Mouse (Mus musculus) adrenal gland, adult 18-20 months (tissue): ENCODE results near the gene Cyb5r2. TPM values are rescaled to one million over a fixed set of nuclear protein-coding genes. Genes with fewer than 3 reads are reported as not detected.
A peak's percentile ranks its signal among the peaks of the same experiment; 100 is the strongest.

ENCODE experiments used
- DNase-seq, 2 experiments: peaks; one replicate each; pipeline ENCODE4 v3.0.0; 2021 to 2022; ENCODE audit warnings: low spot score in 2 of 2
- long read RNA-seq, 2 experiments: library from polyadenylated mRNA; stranded (forward); transcript quantifications; one replicate each; pipeline ENCODE4 v2.0.0; 2021
- total RNA-seq, 2 experiments: library from RNA; stranded (reverse); gene quantifications; 1 replicate in 1 of 2; 2 replicates in 1 of 2; pipeline ENCODE4 v1.2.3; 2021

Cyb5r2 gene
- total RNA-seq, result not detected
- long read RNA-seq, experiment 1, result 0 reads
- long read RNA-seq, experiment 2, result 0 reads

DNA sequence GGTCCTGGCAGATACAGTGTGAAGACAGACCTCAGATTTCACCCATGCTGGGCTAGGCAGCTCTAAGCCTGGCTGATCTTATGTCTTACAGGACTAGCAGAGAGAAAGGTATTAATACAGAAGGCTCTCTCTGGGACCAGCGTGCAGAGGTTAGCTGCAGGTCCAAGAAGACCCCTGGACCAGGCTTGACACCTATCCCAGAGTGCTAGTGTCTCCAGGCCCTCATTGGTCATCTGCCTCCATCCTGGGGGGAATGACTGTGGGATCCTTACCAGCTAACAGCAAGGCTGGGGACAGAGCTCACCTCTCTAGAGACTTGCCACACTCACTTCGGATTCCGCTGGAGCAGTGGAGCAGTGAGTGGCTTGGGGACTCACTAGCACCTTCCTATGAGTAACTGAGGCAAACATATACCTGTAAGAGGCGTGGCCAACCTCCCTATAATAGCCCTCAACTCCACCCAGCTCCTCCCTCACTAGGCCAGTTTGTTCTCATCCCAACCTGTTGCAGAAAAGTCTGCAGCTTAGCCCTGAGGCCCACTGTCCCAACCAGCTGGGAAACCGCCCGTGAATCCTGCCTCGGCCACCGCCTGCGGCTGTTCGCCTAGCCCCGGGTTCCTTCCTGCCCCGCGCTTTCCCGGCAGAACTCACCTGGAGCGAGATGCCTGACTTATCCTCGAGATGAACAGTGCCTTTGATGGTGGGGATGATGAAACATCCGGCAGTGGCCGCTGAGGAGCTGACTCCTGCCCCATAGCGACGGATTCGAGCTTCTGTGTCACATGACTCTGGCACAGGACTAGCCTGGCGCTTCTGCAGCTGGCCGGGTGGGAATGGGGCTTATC, at the start of gene Cyb5r2:
TSS of gene Cyb5r2 (minus strand) at position 725 of the 844 bp plus-strand sequence.
- no peak for DNase-seq

DNA sequence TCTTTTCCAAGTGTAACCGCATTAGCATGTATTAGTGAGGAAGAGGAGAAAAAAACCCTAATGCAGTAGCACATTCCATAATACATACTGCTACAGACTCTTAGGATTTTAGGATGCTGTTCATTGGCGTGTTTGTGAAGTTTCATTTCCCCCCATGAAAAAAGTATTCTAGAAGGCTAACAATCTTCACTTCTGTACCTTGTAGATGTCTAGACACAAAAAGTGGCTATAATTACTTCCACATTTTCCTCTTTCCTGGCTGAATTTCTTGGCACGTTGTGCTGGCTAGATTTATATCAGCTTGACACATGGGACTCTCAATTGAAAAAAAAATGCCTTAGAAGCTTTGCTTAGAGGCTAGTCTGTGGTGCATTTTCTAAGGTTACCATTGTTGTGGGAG, 44.3 kb upstream of the Cyb5r2 start:
- no peak for DNase-seq

DNA sequence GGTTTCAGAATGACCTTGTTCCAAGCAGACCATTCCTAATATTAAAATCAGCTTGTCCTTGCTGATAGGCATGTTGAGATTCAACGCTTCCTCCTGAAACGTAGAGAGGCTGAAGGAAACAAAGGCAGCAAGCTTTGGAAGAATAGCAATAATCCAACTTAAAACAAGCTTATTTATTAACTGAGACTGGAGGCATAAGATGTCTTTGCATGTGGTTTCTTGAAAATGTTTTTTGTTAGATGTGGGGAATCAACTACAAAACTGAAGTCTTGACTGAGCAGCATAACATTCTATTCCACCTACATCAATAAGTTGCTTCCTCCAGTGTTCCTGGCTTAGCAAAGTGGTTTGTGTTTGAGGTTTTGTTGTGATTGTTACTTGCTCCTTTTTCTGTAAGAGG, 43.3 kb upstream of the Cyb5r2 start, which contains the start of gene Ovch2:
TSS of gene Ovch2 (minus strand) at position 101 of the 400 bp plus-strand sequence.
- no peak for DNase-seq

DNA sequence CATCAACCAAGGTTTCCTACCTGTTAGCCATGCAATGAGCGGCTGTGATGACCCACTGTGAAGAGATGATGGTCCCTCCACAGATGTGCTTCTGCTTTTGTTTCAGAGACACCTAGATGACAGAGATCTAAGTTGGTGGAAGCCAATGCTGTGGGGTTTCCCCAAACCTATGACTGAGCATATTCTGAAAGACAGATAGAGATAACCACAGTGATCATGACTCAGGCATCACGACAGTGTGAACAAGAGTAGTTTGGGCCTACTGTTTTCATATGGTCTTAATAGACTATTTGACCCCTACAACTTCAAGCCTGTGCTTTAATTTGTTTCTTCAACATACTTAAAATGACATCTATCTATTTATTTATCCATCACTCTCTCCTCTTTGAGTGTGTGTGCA, 38.7 kb upstream of the Cyb5r2 start:
- no peak for DNase-seq

DNA sequence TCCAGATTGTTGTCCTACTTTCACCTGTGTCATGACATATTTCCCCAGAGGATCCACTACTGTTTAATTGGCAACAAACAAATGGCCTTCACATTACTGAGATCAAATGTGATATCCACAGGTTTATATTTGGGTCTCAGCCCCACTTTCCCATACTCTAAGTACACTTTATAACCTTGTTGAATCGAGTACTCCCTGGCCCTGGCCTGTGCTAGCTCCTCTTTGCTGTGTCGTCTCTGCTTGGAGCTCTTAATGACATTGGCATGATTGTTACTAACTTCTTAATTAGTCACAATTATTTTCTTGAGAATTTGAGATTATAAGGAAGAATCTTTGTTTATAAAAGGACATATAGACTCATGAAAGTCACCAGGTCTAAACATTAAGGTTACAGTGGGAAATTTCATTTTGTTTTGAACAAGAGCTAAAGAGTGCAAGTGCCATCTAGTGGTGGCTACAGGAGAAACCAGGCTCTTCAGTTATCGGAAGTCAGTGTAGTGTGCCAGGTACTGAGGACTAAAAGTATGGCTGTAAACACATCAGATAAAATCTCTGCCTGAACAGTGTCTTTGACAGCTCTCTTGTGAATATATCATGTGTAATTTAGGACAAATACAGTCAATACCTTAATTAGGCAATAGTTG, 30.3 kb upstream of the Cyb5r2 start:
- no peak for DNase-seq

DNA sequence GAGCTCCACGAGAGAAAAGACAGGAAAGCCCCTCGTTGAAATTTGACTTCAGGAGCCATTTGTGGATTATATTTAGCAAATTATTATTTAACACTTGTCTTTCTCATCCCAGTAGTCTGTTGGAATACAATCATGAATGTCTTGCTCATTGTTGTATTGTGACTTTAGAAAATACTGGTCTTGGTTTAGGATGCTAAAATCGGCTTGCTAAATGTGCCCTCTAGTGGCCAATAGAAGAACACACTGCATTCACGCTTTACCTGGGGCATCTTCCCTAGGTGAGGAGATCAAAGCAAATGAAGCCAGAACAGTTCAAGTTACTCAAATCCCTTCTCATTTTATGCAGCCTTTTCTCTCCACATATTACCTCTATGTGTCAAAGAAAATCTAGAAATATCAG, 21.8 kb upstream of the Cyb5r2 start:
- no peak for DNase-seq

DNA sequence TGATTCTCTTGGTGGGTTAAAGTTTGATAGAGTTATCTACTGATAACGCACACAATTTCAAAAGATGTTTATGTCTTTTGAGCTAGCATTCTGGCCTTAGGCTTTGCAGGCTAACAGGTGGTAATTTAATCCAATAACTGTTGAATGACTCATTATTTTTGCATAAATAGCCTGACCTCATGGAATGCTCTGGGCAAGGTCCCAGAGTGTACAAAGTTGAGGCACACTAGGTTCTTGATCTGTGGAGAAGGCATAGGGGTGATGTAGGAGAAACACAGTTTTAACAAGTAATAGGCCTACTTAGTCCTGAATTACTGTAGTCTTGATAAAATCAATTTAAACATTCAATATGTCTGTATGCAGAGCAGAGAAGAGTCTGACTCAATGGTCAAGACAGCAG, 20.4 kb upstream of the Cyb5r2 start:
- DNase-seq, result no peak

DNA sequence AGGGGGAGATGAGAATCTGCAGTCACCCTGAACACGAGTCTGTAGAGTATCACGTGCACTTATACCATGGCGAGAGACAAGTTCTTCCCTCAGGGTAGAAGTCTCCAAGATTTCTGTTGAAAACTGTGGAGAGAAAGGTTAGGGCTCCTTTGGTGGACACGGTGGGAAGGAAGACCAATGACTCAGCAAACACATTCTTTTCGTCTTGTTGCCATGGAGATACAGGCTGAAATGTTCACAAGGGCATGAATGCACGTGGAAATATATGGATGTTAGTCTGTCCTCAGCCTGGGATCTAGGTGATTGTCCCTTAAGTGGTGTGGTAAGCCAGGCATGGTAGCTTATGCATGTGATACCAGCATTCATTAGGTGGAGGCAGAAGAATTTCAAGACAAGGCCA, 13.0 kb upstream of the Cyb5r2 start:
- no peak for DNase-seq

DNA sequence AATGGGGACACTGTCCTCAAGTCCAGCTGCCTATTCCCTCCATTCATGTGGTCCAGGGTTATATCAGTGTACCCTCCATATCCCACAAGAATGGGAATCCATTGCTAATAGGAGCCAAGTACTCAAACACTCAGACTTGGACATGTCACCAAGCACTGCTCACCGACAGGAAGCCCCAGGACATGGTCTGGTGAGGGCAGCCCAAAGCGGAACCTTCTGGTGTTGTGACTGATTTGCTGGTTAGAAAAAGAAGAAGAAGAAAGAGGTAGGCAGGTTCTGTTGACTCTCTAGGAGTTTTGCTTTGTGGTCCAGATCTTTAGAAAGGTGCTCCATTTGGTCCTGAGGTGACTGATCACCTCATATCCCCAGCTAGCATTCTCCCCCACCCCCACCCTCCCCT, 1.1 kb downstream of the Cyb5r2 start:
- no peak for DNase-seq

DNA sequence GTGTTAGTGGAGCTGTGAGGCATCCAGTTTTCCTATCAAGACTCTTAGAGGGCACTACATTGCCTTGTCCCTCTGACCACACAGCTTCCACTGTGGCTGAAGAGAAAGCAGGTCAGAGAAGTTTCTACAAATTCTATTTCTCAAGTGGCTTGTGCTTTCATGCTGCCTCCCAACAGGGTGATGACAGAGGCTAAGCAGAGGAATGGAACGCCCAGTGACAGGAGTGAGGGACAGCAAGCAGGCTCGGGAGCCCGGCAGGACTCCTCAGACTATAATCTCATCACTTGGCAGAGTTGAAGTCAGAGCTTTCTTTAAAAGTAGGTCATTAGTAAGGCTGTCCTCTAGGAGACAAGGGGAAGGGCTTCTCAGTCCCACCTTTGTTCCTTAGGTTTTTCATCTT, 1.9 kb downstream of the Cyb5r2 start:
- no peak for DNase-seq

DNA sequence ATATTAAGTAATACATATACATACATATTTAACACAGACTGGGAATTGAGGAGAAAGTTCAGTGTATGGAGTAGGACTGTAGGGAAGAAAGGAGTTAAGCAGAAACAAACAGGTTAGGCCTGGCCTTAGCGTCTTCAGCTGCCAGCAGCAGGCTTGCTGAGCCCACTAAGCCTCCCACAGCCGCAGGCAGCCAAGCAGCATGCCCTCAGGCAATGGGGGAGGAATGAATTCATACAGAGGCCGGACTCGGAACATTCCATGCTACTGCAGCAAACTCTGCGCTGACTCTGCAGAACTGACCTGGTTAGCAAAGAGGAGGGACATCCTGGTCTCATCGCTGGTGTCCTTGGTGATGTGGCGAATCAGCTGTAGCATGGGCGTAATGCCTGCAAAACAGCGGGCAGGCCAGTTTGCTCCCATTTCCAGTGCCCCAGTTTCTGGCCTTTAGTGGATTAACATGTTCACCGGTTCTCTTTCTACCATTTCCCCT, 5.8 kb downstream of the Cyb5r2 start:
- DNase-seq, result no peak

DNA sequence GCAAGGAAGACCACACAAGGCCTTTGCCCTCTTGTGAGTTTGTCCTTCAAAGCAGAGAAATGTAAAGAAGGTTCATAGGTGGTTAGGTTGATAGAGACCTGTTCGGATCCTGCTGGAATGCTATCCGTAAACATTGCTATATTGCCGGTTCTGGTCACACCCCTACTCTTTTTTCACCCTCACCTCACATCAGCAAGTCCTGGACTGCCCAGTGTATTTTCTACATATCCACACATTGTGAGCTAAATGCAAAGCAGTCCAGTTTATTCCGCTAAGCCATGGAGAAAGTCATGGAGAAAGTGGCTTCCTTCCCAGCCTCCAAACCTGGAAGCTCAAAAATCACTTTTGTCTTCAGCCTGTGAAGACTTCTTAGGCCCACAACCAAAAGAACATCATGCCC, 8.1 kb downstream of the Cyb5r2 start:
- no peak for DNase-seq

DNA sequence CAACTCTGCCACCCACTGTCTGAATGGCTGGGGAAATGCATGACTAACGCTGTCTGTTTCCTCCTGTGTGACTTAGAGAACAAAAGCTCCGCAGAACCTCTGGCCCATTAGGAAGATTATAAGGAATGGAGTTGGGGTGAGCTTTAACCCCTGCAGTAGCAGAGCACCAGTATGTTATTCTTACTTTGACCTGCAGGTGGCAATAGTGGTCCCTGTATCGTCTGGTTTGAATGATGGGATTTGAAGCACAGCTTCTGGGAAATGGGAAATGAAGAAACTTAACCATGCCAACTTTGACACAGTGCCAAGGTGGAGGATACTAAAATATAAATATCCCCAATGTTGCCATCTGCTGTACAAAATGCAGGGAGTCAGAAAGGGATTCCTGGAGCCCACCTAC, 8.6 kb downstream of the Cyb5r2 start:
- peak in 1 of 2 experiments; percentile 9 for DNase-seq

DNA sequence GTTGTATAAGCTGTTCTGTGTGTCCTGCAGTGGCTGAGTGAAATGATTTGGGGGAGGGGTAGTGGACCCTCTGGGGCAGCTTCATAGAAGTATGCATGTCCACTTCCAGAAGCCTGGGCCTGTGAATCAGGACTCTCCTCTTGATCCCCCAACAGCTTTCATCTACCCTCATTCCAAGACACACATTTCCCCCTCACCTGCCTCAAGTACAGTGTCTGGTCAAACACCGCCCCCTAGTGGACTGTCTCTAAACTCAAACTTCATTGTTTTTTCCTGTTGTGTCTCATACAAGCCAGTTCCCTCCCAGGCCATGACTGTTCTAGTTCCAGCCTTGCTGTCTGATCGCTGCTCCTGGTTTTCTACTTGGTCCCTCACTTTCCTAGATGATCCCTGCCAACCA, 9.9 kb downstream of the Cyb5r2 start:
- peak; percentile 51 to 53 for DNase-seq

DNA sequence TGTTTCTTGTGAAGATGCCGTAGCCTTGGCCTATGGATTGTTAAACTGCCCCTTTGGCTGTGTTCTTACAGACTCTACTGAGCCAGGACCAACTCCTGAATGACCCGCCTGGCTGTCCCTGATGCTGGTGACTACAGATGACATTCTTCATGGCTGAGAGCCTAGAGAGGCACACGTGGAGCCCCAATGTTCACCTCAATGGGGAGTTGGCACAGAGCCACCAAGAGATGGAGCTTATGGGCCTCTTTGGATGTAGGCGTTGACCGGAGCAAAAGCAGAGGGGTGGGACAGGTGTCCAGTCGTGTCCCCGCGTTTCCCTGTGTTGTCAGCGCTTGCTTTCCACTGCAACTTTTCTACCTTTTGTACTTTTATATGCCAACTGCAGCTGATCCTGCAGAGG, 10.4 kb downstream of the Cyb5r2 start:
- no peak for DNase-seq

DNA sequence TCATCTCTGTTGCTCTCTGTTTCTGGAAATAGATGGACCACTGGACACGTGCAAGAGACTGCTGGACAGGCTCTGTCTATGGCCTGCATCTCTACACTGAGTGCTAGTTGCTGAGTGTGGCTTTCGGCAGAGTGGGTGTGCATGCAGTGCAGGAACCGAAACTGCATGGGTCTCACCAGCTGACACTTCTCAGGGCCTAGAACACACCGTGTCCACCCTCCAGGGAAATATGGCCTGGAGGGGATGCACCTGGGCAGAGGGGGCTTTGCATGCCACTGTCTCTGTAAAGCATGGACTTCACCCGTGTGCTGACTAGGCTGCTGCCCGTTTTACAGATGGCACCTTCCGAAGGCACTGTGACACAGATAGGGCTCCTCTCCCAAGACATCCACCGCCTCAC, 11.8 kb downstream of the Cyb5r2 start:
- DNase-seq, result no peak

DNA sequence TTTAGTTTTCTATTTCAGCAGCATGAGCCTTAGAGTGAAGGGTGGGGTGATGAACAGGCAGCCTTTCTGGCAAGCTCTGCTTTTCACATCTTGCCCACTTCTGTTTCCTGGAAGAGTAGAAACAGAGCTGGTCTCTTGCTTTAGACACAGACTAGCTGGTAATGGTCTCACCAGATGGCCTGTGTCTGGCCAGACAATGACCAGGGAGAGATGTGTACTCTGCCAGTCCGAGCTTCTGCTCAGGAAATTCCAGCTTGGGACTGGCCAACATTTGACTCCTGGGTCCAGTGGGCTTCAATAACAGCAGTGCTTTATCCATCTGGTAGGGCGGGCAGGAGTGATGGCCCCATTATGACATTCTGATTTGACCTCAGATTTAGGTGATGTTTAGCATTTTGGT, 12.7 kb downstream of the Cyb5r2 start:
- DNase-seq, result no peak

DNA sequence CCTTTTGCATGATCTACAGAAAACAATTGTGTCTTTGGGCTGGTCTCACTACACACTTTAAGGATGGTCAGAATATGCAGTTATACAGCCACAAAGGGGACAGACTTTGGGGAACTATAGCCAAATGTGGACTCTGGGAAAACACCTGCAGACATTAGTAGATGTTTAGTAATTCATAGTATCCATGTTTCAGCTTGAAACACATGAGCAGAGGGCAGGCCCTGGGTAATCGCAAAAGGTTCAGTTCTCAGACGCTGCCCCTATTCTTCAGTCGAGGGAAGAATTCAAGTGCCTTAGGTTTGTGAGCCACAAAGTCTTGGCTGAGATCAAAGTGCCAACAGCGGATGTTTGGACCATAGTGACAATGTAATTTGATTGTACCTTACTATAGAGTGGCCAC, 13.4 kb downstream of the Cyb5r2 start:
- DNase-seq, result no peak

DNA sequence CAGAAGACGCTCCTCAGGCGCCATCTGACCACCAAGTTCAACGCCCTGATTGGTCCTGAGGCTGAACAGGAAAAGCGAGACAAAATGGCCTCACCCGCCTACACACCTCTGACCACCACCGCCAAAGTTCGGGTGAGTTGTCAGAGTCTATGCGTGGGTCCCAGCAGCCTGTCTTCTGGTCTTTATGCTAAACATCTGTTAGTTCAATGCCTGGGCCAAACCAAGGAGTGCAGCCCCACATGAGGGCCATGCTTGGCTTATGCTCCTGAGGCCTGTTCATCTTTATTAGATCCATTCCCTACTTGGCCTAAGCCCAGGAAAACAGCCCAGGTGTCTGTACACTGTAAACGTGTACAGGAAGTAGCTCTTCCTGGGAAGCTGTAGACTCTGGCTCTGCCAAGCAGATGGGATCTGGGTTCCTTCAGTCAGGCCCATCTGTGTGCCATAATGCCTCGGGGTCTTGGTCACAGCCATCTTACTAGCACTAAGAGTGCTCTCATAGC, 14.8 kb downstream of the Cyb5r2 start:
- no peak for DNase-seq

DNA sequence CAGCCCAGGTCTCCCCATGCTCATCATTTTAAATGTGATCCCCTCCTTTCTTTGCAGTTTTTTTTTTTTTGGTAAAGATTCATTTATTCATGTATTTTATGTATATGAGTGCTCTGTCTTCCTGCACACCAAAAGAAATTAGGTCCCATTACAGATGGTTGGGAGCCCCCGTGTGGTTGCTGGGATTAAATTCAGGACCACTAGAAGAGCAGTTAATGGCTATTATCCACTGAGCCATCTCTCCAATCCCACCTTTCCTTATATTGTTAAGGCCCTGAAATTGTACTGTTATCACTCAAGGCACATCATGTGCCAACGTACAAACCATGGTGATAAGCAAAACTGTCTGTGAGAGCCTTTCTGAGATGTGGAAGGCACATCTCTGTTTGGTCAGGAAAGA, 19.1 kb downstream of the Cyb5r2 start:
- no peak for DNase-seq

DNA sequence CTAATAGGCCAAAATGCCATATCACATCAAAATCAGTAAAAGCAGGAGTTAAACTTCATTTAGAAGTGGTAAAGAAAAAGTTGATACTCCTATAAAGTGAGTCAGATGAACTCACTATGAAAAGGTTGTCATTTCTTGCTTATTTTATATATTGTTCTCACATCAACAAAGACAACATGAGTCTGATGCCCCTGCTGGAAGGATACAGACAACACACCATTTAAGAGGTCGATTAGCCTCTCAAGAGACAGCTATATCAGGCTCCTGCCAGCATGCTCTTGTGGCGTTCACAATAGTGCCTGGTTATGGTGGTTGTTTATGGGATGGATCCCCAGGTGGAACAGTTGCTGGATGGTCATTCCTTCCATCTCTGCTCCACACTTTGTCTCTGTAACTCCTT, 24.7 kb downstream of the Cyb5r2 start:
- DNase-seq, result no peak

DNA sequence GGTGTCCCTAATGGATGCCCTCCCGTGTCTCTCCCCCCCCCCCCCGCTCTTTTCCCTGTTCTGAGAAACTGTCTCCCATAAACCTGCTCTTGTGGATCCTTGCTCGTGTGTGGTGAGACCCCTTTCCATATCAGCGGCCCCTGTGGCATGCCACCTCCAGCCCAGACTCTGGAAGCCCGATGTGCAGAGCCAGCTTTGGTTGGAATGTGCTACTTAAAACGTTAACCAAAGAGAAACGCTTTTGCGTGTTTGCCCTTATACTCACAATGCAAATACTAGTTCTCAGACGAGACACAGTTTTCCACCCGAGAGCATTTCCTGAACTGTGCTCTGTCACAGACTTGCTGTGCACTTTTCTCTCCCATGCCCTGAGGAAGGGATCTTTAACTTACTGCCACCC, 27.2 kb downstream of the Cyb5r2 start:
- no peak for DNase-seq
